In the genomic region with DNA sequence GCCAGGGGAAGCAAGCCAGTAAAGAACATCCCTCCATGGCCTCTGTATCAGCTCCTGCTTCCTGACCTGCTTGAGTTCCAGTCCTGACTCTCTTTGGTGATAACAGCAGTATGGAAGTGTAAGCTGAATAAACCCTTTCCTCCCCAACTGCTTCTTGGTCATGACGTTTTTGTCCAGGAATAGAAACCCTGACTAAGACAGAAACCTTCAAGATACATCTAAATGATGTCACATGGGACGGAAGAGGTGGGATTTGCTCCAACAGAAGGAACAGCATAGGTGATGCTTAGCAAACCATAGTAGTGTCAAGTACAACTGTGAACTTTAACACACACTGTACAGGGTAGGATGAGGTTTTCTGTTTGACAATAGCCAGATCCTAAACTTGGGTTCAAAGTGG, we compare ENCODE assay signal across 2 mouse cellular contexts. TPM values are rescaled to one million over a fixed set of nuclear protein-coding genes. Genes with fewer than 3 reads are reported as not detected.
"Had no signal": no experiment of that assay in that cellular context is flagged by ENCODE, and none has a peak within 500 bp of the region (broad histone marks: within the 10 kb centered on the region; RNA-seq: fewer than 3 reads in every experiment).

No protein-coding gene starts in this region.

RNA-seq across cellular contexts. Expression of gene Msi1, which starts 50.5 kb away (rescaled TPM):
- total RNA-seq: common myeloid progenitor, adult 5-6 weeks; granulocyte monocyte progenitor cell, adult 5-6 weeks had no signal
